Mouse (Mus musculus) intestine, embryonic 16.5 days (tissue): ENCODE measurements around the gene Itga10. TPM values are rescaled to one million over a fixed set of nuclear protein-coding genes. Genes with fewer than 3 reads are reported as not detected.
A peak's percentile ranks its signal among the peaks of the same experiment; 100 is the strongest.

Source experiments
- ATAC-seq: fragments of 200-750 bp; cut with Nextera tagmentation; 2 replicates; pipeline ENCODE4 v1.8.0; 2017; ENCODE audit warnings: moderate TSS enrichment, moderate library complexity
- H3K27ac ChIP-seq: fragments of 300-500 bp; sonication (generic); 2 replicates; pipeline ENCODE4 v1.5.1; 2014; ENCODE audit warnings: mild to moderate bottlenecking, low read length
- H3K27me3 ChIP-seq: fragments of 300-500 bp; sonication (generic); replicated peaks from 2 replicates; pipeline ENCODE4 v1.6.1; 2014; ENCODE audit warnings: low read length, control low read depth, mixed read lengths; ENCODE audit not compliant: control insufficient read depth, insufficient read depth
- H3K36me3 ChIP-seq: fragments of 300-500 bp; sonication (generic); 2 replicates; pipeline ENCODE4 v1.6.1; 2014; ENCODE audit warnings: low read length, control low read depth; ENCODE audit not compliant: control insufficient read depth, insufficient read depth
- H3K4me1 ChIP-seq: fragments of 300-500 bp; sonication (generic); 2 replicates; pipeline ENCODE4 v1.6.1; 2014; ENCODE audit warnings: low read length, control low read depth, mixed read lengths; ENCODE audit not compliant: control insufficient read depth, insufficient read depth
- H3K4me2 ChIP-seq: fragments of 300-500 bp; sonication (generic); 2 replicates; pipeline ENCODE4 v1.6.1; 2014; ENCODE audit warnings: low read depth, low read length, control low read depth
- H3K4me3 ChIP-seq: fragments of 300-500 bp; sonication (generic); 2 replicates; pipeline ENCODE4 v1.5.1; 2014; ENCODE audit warnings: mild to moderate bottlenecking, low read length
- H3K9ac ChIP-seq: fragments of 300-500 bp; sonication (generic); 2 replicates; pipeline ENCODE4 v1.6.1; 2014; ENCODE audit warnings: low read depth, low read length
- H3K9me3 ChIP-seq: fragments of 300-500 bp; sonication (generic); 2 replicates; pipeline ENCODE4 v1.6.1; 2016; ENCODE audit warnings: low read length, control low read depth; ENCODE audit not compliant: control insufficient read depth
- WGBS: fragments of 180-500 bp; shearing (Covaris S2); extraction: QIAGEN DNeasy Blood & Tissue Kit; methylation state at CpG from one replicate; pipeline ENCODE4 v1.1.7; 2014; 5-methylcytosine and 5-hydroxymethylcytosine counted together
- polyA plus RNA-seq: library from polyadenylated mRNA; unstranded; fragments of >200 nt; fragmentation: Nextera tagmentation; extraction: Ambion mirVana; gene quantifications from 2 replicates; pipeline ENCODE4 v1.2.1, GENCODE M21; 2015

Gene Itga10
- polyA plus RNA-seq, 1 experiment from 2014 or later: 0.49 TPM

DNA sequence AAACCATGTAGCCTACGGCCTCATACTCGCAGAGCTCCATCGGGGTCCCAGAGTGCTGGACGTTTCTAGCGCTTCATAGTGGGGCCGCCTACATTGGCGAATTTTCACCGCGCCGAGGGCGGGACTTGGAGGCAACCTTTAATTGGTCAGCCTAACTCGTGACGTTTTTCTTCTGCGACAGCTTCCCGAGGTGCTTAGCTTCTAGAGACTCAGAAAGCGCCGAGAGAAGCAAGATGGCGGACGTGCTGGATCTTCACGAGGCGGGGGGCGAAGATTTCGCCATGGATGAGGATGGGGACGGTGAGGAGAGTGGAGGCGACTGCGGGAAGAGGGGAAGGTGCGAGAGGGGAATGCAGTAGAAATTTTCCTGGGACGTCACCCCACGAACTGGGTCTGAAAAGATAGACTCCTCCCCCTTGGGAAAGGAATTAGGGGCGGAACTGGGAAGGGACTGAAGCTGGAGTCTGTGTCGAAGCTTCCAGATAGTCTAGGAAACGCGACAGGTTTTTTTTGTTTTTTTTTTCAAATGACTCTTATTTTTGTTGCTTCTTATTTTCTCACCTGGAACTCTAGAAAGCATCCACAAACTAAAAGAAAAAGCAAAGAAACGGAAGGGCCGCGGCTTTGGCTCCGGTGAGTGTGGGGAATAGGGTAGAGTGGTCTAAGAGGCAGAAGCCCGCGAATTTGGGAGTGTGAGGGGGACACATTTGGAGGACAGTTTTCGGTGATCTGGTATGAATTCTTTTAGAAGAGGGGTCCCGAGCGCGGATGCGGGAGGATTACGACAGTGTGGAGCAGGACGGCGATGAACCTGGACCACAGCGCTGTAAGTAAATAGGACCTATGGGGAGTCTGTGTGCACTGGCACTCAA, 15.4 kb upstream of the Itga10 start, which contains the start of gene Rbm8a:
TSS of gene Rbm8a (plus strand) at position 205 of the 872 bp plus-strand sequence.
- H3K9me3 ChIP-seq: no peaks in the 10 kb centered on the region
- peak; percentile 96 for ATAC-seq
- WGBS: under 1% methylated on average over 48 of the region's 48 CpGs
- H3K4me2 ChIP-seq: peak within 1 kb of the TSS; percentile 83
- peak within 1 kb of the TSS; percentile 81 for H3K9ac ChIP-seq
- no peaks in the 10 kb centered on the region for H3K27me3 ChIP-seq
- H3K4me3 ChIP-seq: peak within 1 kb of the TSS; percentile 76
- peak within 1 kb of the TSS; percentile 72 for H3K27ac ChIP-seq
- H3K36me3 ChIP-seq: no peaks in the 10 kb centered on the region
- H3K4me1 ChIP-seq: peaks cover 11% of the 10 kb centered on the region

DNA sequence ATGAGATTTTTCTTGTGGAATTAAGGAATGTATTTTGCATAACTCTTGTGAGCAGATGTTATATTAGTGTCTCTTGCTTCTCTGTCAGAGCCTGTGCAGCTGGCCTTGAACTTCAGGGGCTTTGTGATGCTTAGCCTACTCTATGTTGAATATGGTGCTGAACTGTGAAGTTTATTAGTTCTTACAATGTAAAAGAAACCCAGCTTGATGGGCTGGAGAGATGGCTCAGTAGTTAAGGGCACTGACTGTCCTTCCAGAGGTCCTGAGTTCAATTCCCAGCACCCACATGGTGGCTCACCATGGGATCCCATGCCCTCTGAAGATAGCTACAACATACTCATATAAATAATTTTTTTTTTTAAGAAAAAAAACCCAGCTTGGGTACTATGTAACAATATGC, 13.3 kb upstream of the Itga10 start:
- Histone ChIP-seq H3K27ac (no peak overlapping the region), H3K27me3 (no peaks in the 10 kb centered on the region), H3K36me3 (0 out of 2 replicates have a peak, but pooled peaks cover under 1% of the 10 kb centered on the region), H3K9ac (no peak overlapping the region), H3K4me3 (no peak overlapping the region), H3K9me3 (no peaks in the 10 kb centered on the region), H3K4me2 (no peak overlapping the region), H3K4me1 (peaks cover 23% of the 10 kb centered on the region)
- ATAC-seq: no peak

- H3K9me3 ChIP-seq: no peaks in the 10 kb centered on the region
- H3K36me3 ChIP-seq: 0 out of 2 replicates have a peak, but pooled peaks cover 3% of the 10 kb centered on the region
- H3K4me3 ChIP-seq: no peak overlapping the region
- no peak for ATAC-seq
- H3K4me1 ChIP-seq: peaks cover 24% of the 10 kb centered on the region
- WGBS: 59% methylated on average over 1 of the region's 1 CpGs
- H3K27me3 ChIP-seq: no peaks in the 10 kb centered on the region
- no peak overlapping the region for H3K27ac ChIP-seq
- no peak overlapping the region for H3K9ac ChIP-seq
- H3K4me2 ChIP-seq: no peak overlapping the region
Observed at GRCm38 (mm10) chr3:96634015-96634414, 11.4 kb upstream of the Itga10 start.

- Histone ChIP-seq H3K9me3 (no peaks in the 10 kb centered on the region), H3K4me3 (peak within 1 kb of the TSS; percentile 85), H3K27me3 (no peaks in the 10 kb centered on the region), H3K9ac (peak within 1 kb of the TSS; percentile 94), H3K36me3 (0 out of 2 replicates have a peak, but pooled peaks cover 3% of the 10 kb centered on the region), H3K4me2 (peak within 1 kb of the TSS; percentile 60), H3K27ac (peak within 1 kb of the TSS; percentile 79), H3K4me1 (peaks cover 24% of the 10 kb centered on the region)
- ATAC-seq: peak; percentile 92
- WGBS: 2% methylated on average over 59 of the region's 60 CpGs
Observed at GRCm38 (mm10) chr3:96634928-96635879, 10.2 kb upstream of the Itga10 start, which contains the start of the genes Pex11b and Gm42957. TSS of gene Pex11b (plus strand) at chr3:96635376. TSS of gene Gm42957 (plus strand) at chr3:96635474.

- H3K4me2 ChIP-seq: peak overlapping the region; percentile 60
- H3K4me1 ChIP-seq: peaks cover 20% of the 10 kb centered on the region
- 0 out of 2 replicates have a peak, but pooled peaks cover 3% of the 10 kb centered on the region for H3K36me3 ChIP-seq
- 7% methylated on average over 15 of the region's 15 CpGs for WGBS
- H3K9me3 ChIP-seq: no peaks in the 10 kb centered on the region
- H3K27me3 ChIP-seq: no peaks in the 10 kb centered on the region
- peak overlapping the region; percentile 79 for H3K27ac ChIP-seq
- peak overlapping the region; percentile 85 for H3K4me3 ChIP-seq
- ATAC-seq: peak; percentile 27
- peak overlapping the region; percentile 94 for H3K9ac ChIP-seq
Observed at GRCm38 (mm10) chr3:96635906-96636305, 9.5 kb upstream of the Itga10 start.

- H3K27me3 ChIP-seq: no peaks in the 10 kb centered on the region
- H3K4me2 ChIP-seq: peak overlapping the region; percentile 60
- H3K27ac ChIP-seq: peak overlapping the region; percentile 0; the same call in 1 of the 2 replicates
- peaks cover 17% of the 10 kb centered on the region for H3K4me1 ChIP-seq
- no peaks in the 10 kb centered on the region for H3K9me3 ChIP-seq
- peak overlapping the region; percentile 85 for H3K4me3 ChIP-seq
- H3K9ac ChIP-seq: peak overlapping the region; percentile 94
- 70% methylated on average over 11 of the region's 11 CpGs for WGBS
- ATAC-seq: no peak
- H3K36me3 ChIP-seq: 0 out of 2 replicates have a peak, but pooled peaks cover 3% of the 10 kb centered on the region
Observed at GRCm38 (mm10) chr3:96636448-96636847, 8.9 kb upstream of the Itga10 start.

DNA sequence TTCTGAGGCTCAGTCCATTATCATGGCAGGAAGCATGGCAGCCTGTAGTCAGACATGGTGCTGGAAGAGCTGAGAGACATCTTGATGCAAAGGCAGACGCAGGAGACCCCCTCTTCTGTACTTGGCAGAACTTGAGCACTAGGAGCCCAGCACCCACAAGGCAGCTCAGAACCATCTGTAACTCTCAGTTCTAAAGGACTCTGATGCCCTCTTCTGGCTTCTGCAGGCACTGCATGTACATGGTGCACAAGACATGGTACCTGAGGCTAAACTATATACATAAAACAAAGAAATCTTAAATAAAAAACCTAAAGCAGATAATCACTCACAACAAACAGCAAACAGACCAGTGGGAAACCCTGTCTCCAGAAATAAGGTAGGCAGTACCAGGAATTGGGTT, 6.2 kb upstream of the Itga10 start:
- H3K36me3 ChIP-seq: 0 out of 2 replicates have a peak, but pooled peaks cover 8% of the 10 kb centered on the region
- WGBS: 92% methylated on average over 1 of the region's 1 CpGs
- peaks cover 17% of the 10 kb centered on the region for H3K4me1 ChIP-seq
- no peak overlapping the region for H3K27ac ChIP-seq
- H3K9me3 ChIP-seq: no peaks in the 10 kb centered on the region
- no peaks in the 10 kb centered on the region for H3K27me3 ChIP-seq
- no peak overlapping the region for H3K4me2 ChIP-seq
- ATAC-seq: no peak
- no peak overlapping the region for H3K9ac ChIP-seq
- H3K4me3 ChIP-seq: no peak overlapping the region

DNA sequence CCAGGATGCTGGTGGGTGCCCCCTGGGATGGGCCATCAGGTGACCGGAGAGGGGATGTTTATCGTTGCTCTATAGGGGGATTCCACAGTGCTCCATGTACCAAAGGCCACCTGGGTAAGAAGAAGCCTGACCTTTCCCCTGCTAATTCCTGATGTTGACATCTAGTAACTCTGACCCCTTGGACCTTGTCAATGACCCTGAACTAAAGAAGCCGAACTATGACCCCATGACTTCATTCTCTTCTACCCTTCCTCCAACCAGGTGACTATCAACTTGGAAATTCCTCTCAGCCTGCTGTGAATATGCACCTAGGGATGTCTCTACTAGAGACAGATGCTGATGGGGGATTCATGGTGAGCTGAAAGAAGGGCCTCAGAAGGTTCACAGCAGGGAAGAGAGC, 2.0 kb downstream of the Itga10 start:
- no peak overlapping the region for H3K4me3 ChIP-seq
- no peaks in the 10 kb centered on the region for H3K9me3 ChIP-seq
- 0 out of 2 replicates have a peak, but pooled peaks cover 5% of the 10 kb centered on the region for H3K36me3 ChIP-seq
- no peak overlapping the region for H3K27ac ChIP-seq
- no peak overlapping the region for H3K4me2 ChIP-seq
- no peak for ATAC-seq
- H3K4me1 ChIP-seq: no peaks in the 10 kb centered on the region
- no peaks in the 10 kb centered on the region for H3K27me3 ChIP-seq
- no peak overlapping the region for H3K9ac ChIP-seq
- 85% methylated on average over 3 of the region's 3 CpGs for WGBS

DNA sequence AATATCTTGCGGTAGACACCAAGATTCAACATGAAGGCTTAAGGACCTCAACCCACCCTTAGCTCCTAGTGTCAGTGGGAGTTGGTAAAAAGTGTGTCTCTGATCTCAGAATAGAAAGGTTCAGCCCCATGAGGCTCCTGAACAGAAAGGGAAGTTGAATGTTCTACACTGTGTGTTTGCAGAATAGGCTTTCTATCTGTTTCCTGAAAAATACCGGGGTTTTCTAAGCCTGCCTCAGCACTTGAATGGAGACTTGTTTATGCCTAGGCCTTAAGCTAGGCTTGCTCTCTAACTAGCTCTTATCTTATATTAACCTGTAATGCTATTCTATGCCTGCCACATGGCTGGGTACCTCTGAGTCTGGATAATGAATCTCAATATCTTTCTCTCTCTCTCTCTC, 15.5 kb downstream of the Itga10 start:
- 84% methylated on average over 2 of the region's 2 CpGs for WGBS
- Histone ChIP-seq H3K36me3 (no peaks in the 10 kb centered on the region), H3K27me3 (no peaks in the 10 kb centered on the region), H3K4me2 (no peak overlapping the region), H3K27ac (no peak overlapping the region), H3K4me1 (no peaks in the 10 kb centered on the region), H3K4me3 (no peak overlapping the region), H3K9me3 (no peaks in the 10 kb centered on the region), H3K9ac (no peak overlapping the region)
- ATAC-seq: no peak
